Mouse (Mus musculus) c-Kit-positive CD71-positive TER-119-positive erythroid progenitor cells, embryonic 14.5 days (primary cell): ENCODE data around the gene Sirpa.

Source experiments
- DNase-seq: peaks from one replicate; pipeline ENCODE4 v3.0.0-alpha.2; 2013; ENCODE audit warnings: low spot score

Sirpa gene

DNA sequence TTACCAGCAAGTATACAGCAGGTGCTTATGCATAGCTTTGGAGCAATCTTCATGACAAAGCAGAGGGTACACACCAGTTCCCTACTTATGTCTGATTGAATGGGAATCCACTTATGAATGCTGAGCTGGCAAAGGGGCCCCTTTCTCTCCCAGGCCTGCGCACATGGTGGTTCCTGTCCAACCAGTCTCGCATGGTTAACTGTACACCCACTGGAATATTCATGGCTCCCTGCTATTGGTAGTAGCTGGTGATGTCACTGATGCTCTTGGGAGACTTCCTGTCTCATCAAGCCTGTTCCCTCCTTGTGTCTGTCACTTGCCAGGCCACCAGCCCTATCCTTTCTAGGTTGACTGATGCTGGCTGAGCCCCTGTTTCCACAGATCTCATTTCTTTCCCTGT is 14.3 kb downstream of the Sirpa start:
- DNase-seq: no peak

DNA sequence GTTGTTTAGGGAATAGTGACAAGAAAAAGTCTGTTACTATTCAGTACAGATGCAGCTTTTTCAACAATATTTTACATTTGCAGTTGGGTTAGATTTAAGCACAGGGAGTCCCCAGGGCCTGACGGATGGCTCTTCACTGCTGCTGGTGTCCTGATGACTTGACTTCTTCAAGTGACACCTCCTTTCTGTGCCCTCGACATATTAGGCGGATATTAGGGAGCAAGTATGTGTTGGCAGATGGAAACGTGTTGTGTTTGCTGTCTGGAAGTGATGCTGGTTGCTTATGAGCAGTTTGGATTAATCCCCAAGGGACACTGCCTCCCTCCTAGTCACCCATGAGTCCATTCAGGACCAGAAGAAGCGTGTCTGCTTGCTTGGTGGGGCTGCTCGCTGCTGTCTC is 21.3 kb downstream of the Sirpa start:
- no peak for DNase-seq

DNA sequence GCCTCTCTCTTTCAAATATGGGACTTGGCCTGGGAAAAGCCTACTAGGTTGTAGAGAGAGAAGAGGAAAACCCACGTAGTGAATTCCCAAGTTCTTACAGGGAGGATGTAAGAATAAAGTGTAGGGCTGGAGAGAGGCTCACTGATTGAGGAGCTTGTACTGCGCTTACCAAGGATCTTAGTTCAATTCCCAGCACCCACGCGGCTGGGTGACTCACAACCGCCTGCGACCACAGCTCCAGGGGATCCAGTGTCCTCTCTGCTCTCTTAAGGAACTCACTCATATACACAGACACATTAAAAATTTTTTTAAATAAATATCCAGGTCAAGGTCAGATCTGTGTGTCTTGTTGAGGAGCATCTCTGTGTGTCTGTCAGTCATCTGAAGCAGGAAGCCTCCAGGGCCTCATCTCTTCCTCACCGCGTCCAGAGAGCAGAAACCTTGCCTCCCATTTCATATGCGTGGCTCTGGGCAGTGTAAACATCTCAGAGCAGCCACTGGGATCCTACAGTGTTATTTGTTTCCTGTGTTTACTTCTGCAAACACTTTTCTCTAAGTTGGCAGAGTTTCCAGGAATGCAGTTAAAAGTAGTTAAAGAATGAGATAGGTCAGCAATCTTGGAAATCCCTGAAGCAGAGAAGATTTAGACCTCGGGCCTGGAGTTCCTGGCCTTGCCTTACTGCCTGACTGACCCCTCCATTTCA is 22.0 kb downstream of the Sirpa start:
- no peak for DNase-seq

DNA sequence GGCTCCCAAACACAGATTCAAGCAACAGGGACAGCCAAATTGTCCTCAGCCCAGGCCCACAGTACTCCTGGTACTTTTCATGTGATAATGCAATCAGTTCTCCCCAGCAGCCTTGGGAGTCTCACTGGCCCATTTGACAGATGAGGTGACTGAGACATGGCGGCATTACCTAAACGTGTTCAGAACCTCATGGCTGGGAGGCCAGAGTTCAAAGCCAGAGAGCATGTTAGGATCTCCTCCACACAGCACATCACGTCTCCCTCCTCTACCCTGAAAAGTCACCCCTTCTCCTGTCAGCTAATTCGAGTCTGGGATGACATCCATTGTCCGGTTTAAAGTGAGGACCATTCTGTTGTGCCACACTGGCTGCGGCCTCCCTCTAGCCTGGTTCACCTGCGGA is 27.5 kb downstream of the Sirpa start:
- no peak for DNase-seq

DNA sequence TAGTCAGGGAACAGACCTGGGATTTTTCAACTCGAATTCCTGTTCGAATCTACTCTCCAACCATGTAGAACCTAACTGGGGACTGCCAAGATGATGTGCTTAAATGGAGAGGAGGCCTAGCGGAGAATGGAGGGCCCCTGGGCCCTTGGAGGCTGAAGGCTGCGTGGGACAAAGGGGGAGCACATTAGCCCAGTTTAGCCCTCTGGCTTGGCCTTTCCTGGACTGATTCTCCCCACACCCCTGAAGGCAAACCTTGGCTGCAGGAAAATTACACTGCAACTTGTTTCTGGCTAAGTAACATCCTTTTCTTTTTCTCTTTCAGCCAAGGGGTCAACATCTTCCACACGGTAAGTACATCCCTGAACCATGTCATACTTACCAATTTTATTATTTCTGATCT is 28.2 kb downstream of the Sirpa start:
- DNase-seq: no peak

DNA sequence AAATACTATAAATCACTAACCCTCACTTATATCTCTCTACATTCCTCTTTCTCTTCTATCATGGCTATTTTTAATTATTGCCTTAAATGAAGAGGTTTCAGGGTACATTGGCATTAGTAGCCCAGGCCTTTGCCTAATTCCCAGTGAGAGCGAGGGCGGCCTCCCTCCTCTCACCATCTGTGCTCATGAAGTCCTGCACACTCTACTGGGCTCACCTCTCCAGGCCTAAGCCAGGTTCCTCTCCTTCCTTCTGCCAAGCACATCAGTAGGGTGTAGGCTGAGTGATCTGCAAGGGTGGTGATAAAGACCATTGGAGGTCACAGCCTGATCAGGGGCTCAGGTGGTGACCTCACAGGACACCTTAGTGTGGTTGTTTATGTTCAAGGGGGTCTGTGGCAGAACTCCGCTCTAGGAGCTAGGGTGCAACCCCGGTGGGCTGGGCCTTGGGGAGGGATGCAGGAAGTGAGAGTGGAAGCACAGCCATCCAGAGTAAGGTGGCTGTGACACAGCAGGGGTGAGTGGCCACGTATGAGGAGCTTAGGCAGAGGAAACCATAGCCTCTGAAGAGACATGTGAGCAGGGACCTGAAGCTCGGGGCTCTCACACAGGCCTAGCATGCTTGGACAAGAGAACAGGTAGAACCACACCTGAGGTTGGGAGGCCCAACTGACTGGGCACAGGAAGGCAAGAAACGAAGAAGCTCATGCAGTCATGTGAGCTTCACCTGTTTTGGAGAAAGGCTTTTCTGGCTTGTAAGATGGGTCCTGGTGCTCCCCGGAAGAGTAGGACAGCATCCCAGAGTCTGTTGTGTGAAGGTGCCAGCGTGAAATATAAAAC is 29.2 kb downstream of the Sirpa start:
- DNase-seq: no peak

DNA sequence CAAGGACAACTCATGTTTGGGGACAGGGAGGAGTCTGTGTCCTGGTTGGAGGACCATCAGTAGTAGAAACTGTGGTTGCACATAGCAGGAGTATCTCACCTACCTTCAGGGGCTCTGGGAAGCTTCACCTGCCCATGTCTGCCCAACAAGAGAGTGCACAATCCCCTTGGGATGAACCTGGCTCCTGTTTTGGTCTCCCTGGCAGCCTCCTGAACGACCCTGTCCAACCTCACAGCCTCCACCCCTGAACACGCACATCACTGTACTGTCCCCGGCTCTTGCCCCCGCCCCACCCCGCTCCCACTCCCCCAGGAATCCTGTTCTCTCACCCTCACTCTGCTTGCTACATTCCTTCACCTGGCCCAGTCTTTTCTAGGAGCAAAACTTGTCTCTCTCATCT is 30.3 kb downstream of the Sirpa start:
- DNase-seq: no peak

DNA sequence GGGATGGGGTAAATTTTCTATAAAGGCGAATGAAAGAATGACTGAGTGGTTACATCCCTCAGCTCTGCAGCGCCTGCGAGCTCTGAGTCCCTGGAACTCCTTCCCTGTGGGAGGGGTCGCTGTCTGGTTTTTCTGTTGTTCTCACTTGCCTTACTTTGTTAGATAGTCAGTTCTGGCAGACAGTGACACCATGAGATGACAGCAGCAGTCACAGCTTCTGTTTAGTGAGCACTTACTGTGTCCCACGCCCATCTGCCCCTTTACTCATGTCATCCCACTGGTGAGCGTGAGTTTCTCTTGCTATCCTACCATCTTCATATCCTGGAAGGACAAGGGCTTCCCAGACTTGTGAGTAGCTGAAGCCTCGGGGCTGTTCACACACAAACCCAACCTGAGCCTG is 31.1 kb downstream of the Sirpa start:
- DNase-seq: no peak

DNA sequence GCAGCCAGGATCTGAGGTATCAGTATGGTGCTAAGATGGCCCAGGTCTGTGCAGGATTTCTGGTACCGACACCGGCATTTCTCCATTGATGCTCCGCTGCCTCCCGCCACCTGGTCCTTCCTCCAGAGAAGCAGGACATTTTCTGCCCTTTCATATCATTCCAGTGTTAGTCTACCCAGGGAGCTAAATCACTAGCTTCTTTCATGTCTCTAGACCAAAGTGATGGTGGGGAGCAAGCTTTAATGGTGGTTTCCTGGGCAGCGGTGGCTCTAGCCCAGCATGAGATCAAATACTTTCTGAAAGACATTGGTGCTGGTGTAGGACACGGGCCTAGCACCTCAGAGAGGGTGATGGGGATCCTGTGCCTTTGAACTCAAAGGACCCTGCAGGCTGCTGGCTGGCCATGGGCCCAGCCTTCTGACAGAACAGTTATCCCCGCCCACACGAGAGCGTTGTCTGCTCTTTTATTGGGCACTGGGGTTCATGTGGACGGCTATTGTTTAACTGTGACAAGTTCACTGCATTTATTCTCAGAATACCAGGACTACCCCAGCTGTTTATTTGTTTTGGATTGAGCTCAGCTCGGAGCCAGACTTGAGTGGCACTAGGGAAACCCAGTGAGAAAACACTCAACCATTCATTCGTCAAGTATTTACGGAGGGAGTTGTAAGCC is 31.7 kb downstream of the Sirpa start:
- no peak for DNase-seq

DNA sequence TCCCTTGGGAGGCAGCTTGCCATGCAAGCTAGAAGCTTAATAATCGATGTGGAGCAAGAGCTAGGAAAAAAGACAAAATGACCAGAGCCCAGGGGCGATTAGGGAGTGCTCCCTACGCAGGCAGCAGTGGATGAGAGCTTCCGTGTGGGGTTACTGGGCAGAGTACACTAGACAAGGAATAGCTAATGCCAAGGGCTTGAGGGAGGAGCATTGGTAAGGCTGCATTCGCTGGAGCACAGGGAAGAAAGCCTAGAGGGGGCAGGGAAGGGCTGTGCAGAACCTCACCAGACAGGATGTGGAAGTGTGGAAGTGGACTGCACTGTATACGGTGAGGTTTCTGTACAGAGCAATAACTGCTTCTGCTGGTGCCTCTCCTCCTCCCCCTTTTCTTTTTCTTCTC is 32.3 kb downstream of the Sirpa start:
- DNase-seq: no peak

DNA sequence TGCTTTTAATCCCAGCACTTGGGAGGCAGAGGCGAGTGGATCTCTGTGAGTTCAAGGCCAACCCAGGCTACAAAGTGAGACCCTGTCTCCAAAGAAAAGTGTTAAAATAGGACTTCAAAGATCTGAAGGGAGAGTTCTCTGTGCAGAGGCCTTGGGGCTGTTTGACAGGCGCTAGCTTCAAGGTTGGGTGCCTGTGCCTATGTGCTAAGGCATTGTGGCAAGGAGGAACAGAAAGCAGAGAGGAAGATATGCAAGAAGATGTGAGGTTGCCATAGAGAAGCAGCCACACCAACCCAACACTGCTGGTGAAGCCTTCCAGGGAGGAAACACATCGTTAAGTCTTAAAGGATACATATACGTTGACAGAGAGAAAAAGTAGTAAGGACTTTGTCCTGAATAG is 33.2 kb downstream of the Sirpa start:
- no peak for DNase-seq

DNA sequence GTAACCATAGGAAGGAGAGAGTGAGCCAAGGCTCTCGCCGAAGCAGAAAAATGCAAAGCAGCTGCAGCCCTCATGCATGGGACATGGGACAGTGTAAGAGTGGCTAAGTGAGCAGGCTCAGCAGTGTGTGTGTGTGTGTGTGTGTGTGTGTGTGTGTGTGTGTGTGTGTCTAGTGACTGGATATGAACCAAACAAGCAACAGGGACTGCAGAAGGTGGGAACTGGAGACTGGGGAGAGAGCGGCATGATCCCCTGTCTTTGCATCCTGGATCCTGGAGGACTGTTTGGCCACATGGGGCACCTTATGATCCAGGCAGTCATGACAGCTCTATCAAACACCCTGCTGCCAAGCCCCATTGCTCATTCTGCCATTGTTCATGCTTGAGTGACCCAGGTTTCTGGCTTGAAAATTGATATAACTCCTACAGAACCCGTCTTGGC is 34.0 kb downstream of the Sirpa start:
- no peak for DNase-seq

DNA sequence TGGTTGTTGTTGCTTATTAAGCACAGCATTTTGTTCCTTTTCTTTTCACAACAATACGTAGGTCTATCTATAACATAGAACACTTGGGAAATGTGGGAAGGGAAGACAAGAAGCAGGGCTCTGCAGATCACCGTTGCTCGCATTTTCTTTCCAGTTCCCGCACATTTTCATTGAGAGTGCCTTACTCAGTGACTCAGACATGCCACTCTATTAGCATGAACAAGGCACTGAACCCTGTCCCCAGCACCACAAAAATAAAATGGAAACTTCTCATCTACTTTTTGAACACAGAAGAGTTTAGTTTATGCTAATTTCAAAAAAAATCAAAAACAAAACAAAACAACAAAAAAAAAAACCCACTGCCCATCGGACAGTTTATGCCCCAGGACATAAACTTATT is 34.5 kb downstream of the Sirpa start:
- no peak for DNase-seq

DNA sequence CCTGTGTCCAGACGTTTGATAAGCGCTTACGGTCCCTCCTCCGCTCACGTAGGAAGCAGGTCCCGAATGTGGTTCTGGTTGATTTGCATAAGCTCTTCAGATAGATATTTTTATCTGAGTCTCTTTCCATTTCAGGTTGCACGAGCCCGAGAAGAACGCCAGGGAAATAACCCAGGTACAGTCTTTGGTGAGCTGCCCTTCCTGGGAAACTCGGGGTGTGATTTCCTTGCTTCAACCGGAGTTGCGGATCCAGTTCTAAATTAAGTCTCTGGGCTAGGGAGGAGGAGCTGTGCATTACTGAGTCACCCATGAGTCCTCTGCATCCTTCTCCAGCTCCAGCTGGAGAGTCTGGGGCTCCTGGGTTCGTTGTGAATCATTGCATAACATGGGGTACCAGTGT is 35.2 kb downstream of the Sirpa start:
- DNase-seq: no peak

DNA sequence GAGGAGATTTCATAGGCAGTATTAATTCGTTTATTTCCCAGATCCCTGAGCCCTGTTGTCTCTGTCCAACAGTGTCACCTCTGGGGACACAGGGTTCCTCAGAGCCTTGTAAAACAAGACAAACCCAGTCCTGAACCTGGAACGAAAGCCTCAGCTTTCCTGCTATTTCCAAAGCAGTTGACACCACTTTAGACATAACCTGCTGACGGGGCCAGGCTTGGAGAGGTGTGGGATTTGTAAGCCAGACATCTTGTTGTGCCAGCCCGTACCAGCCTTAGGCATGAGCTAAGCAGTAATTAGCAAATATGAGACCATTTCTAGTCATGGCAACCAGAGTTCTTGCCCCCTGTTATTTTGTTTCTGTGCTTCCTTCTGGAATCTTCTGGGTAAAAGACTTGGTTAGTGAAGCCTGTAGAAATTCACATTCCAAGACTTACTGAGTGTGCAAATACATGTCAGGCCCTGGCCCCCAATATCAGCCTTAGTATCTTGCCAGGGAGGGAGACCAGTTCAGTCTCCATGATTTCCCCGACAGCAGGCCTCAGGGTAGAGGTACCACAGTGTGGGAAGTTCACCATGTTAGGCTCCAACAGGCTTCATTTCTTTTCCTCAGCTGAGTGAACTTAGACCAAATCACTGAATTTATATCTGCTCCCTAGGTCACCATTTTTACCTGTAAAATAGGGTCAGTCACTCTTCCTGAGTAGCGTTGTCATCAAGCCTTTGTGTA is 36.0 kb downstream of the Sirpa start:
- DNase-seq: no peak

DNA sequence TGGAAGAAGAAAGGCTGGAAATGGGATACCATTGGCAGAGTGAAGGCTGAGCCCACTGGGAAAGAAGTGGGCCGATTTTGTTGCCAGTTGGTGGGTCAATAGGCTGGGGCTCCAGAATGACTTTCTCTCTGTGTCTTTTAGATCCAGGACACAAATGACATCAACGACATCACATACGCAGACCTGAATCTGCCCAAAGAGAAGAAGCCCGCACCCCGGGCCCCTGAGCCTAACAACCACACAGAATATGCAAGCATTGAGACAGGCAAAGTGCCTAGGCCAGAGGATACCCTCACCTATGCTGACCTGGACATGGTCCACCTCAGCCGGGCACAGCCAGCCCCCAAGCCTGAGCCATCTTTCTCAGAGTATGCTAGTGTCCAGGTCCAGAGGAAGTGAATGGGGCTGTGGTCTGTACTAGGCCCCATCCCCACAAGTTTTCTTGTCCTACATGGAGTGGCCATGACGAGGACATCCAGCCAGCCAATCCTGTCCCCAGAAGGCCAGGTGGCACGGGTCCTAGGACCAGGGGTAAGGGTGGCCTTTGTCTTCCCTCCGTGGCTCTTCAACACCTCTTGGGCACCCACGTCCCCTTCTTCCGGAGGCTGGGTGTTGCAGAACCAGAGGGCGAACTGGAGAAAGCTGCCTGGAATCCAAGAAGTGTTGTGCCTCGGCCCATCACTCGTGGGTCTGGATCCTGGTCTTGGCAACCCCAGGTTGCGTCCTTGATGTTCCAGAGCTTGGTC is 37.3 kb downstream of the Sirpa start:
- DNase-seq: no peak

DNA sequence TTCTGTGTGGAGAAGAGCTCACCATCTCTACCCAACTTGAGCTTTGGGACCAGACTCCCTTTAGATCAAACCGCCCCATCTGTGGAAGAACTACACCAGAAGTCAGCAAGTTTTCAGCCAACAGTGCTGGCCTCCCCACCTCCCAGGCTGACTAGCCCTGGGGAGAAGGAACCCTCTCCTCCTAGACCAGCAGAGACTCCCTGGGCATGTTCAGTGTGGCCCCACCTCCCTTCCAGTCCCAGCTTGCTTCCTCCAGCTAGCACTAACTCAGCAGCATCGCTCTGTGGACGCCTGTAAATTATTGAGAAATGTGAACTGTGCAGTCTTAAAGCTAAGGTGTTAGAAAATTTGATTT is 37.9 kb downstream of the Sirpa start:
- DNase-seq: no peak

DNA sequence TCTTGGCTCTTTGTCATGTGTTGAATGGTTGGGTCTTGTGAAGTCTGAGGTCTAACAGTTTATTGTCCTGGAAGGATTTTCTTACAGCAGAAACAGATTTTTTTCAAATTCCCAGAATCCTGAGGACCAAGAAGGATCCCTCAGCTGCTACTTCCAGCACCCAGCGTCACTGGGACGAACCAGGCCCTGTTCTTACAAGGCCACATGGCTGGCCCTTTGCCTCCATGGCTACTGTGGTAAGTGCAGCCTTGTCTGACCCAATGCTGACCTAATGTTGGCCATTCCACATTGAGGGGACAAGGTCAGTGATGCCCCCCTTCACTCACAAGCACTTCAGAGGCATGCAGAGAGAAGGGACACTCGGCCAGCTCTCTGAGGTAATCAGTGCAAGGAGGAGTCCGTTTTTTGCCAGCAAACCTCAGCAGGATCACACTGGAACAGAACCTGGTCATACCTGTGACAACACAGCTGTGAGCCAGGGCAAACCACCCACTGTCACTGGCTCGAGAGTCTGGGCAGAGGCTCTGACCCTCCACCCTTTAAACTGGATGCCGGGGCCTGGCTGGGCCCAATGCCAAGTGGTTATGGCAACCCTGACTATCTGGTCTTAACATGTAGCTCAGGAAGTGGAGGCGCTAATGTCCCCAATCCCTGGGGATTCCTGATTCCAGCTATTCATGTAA is 38.5 kb downstream of the Sirpa start:
- DNase-seq: no peak

DNA sequence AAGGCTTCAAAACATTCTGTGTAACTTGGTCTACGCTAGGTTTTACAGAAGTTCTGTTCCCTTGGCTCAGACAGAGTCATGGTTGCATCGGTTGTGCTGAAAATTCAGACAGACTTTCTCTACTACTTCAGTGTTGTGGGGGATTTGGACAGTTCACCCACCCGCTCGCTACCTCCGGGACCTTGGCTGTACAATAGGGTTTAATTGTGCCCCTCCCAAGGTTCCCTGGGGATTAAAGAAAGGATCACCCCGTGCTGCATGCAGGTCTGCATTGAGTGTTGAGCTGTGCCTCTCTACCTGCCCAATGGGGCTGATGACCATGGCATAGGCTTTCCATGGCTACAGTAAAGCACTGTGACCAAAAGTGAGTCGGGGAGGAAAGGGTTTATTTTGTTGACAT is 39.7 kb downstream of the Sirpa start:
- no peak for DNase-seq

DNA sequence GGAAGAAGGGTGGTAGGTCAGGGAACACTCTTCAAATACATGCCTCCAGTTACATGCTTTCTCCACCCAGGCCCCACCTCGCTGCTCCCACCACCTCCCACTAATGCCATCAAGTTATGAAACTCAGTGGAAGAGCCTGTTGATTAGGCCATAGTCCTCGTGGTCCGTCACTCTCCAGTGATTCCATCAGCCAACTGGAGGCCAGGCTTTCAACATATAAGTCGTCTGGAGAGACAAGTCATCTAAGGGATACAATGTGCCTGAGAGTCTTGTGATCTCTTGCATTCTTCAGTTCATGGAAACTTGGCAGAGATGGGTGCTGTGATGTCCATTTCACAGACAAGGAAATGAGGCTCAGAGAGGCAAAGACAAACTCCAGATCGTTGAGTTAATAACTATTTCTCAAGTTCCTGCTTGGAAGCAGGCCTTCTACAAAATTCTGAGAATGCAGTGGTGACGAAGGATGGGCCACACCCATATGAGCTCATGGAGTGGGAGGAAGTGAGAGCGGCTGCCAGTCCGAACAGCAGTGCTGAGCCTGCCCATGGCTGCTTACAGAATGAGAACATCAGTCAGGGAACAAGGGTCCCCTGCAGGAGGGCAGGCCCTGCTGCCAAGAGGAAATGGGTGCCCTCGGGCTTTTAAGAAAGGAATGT is 40.6 kb downstream of the Sirpa start:
- DNase-seq: peak; percentile 14

DNA sequence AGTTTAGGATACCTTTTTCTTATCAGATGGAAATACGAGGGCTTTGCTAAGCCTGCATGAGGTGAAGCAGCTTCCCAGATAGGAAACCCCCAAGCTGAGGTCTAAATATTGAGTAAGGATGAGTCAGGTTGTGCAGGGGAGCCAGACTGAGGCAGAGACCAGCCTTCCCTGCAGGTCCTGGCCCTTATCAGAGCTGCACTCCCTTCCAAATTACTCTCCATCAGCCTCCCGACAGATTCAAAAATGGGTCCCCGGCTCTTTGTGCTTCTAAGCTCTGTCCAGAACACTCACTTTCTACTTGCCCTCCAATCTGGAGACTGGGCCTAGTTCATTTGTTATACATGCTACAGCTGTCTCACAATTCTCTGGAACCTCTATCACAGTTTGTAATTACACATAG is 41.3 kb downstream of the Sirpa start:
- no peak for DNase-seq
